Mouse (Mus musculus) myocyte (in vitro differentiated cells): ENCODE data around the gene Plekhg2. TPM values are rescaled to one million over a fixed set of nuclear protein-coding genes. Genes with fewer than 3 reads are reported as not detected.

Source experiments
- H3K27me3 ChIP-seq: one replicate; pipeline ENCODE4 v1.6.1; 2011; ENCODE audit not compliant: control insufficient read depth, insufficient read depth, insufficient read length
- H3K36me3 ChIP-seq: one replicate; pipeline ENCODE4 v1.6.1; 2011; ENCODE audit not compliant: control insufficient read depth, insufficient read depth
- H3K4me2 ChIP-seq: one replicate; pipeline ENCODE4 v1.6.1; 2011; ENCODE audit warnings: low read depth, control low read depth
- H3K4me3 ChIP-seq: one replicate; pipeline ENCODE4 v1.5.1; 2011; ENCODE audit warnings: mild to moderate bottlenecking, control low read depth, moderate library complexity
- H3K79me2 ChIP-seq: one replicate; pipeline ENCODE4 v1.6.1; 2011; ENCODE audit not compliant: control insufficient read depth, insufficient read depth
- H3ac ChIP-seq: one replicate; pipeline ENCODE4 v1.6.1; 2011; ENCODE audit not compliant: control insufficient read depth, insufficient read length
- CEBPB ChIP-seq: IDR thresholded peaks from 2 replicates; pipeline ENCODE4 v1.6.1; 2011; ENCODE audit warnings: mild to moderate bottlenecking, moderate library complexity; ENCODE audit not compliant: poor library complexity, insufficient read depth, severe bottlenecking
- E2F4 ChIP-seq: IDR thresholded peaks from one replicate; pipeline ENCODE4 v1.6.1; 2011; ENCODE audit warnings: mild to moderate bottlenecking, control low read depth, moderate library complexity; ENCODE audit not compliant: insufficient read depth
- MAX ChIP-seq: IDR thresholded peaks from one replicate; pipeline ENCODE4 v1.6.1; 2011; ENCODE audit warnings: low read depth, mild to moderate bottlenecking, control low read depth
- MYOD1 ChIP-seq, 3 experiments: IDR thresholded peaks; one replicate each; pipeline ENCODE4 v1.6.1; 2011; ENCODE audit warnings: control low read depth in 2 of 3, low read depth in 2 of 3, mild to moderate bottlenecking in 2 of 3, moderate library complexity in 1 of 3; ENCODE audit not compliant: insufficient read length in 2 of 3, control insufficient read depth in 1 of 3
- MYOG ChIP-seq, 3 experiments: IDR thresholded peaks; one replicate each; pipeline ENCODE4 v1.6.1; 2011; ENCODE audit warnings: control low read depth in 2 of 3, low read depth in 2 of 3, mild to moderate bottlenecking in 2 of 3; ENCODE audit not compliant: insufficient read length in 2 of 3, control insufficient read depth in 1 of 3, insufficient read depth in 1 of 3
- POLR2A ChIP-seq: IDR thresholded peaks from one replicate; pipeline ENCODE4 v1.6.1; 2011; ENCODE audit warnings: low read depth, mild to moderate bottlenecking, control low read depth, moderate library complexity; ENCODE audit not compliant: insufficient read length
- POLR2AphosphoS2 ChIP-seq: IDR thresholded peaks from one replicate; pipeline ENCODE4 v1.6.1; 2011; ENCODE audit warnings: low read depth, control low read depth; ENCODE audit not compliant: insufficient read length
- REST ChIP-seq: IDR thresholded peaks from one replicate; pipeline ENCODE4 v1.6.1; 2011; ENCODE audit warnings: mild to moderate bottlenecking, control low read depth, moderate library complexity; ENCODE audit not compliant: insufficient read depth, insufficient read length
- SRF ChIP-seq: IDR thresholded peaks from one replicate; pipeline ENCODE4 v1.6.1; 2011; ENCODE audit warnings: low read depth; ENCODE audit not compliant: control insufficient read depth, insufficient read length
- TCF12 ChIP-seq: IDR thresholded peaks from one replicate; pipeline ENCODE4 v1.6.1; 2011; ENCODE audit warnings: mild to moderate bottlenecking, control low read depth; ENCODE audit not compliant: poor library complexity, insufficient read depth, severe bottlenecking
- TCF3 ChIP-seq: IDR thresholded peaks from one replicate; pipeline ENCODE4 v1.6.1; 2011; ENCODE audit warnings: low read depth, control low read depth; ENCODE audit not compliant: insufficient read length
- USF1 ChIP-seq: IDR thresholded peaks from one replicate; pipeline ENCODE4 v1.6.1; 2011; ENCODE audit warnings: low read depth, mild to moderate bottlenecking, control low read depth, moderate library complexity
- polyA plus RNA-seq: library from polyadenylated mRNA; unstranded; fragments of >200 nt; fragmentation: generic; extraction: Trizol; gene quantifications from one replicate; pipeline ENCODE4 v1.2.1, GENCODE M21; 2012; ENCODE audit warnings: missing spikeins

The Plekhg2 gene
- polyA plus RNA-seq, 1 experiment = 15.8 TPM

GRCm38 (mm10) chr7:28412826-28413225 lies 40.4 kb upstream of the Plekhg2 start:
- Histone ChIP-seq H3K4me3 (no peak overlapping the region), H3K4me2 (no peak overlapping the region), H3K79me2 (no peaks in the 10 kb centered on the region), H3K27me3 (no peaks in the 10 kb centered on the region), H3ac (no peak overlapping the region), H3K36me3 (peaks cover 34% of the 10 kb centered on the region)
- TF ChIP-seq POLR2A (no peak), TCF3 (no peak), E2F4 (no peak), MAX (no peak), CEBPB (no peak), MYOD1 (IDR thresholded peaks at IDR 0.05; ENCODE audit: control insufficient read depth in 1 of 3, insufficient read length in 2 of 3, low read depth in 2 of 3) (no peak)

DNA sequence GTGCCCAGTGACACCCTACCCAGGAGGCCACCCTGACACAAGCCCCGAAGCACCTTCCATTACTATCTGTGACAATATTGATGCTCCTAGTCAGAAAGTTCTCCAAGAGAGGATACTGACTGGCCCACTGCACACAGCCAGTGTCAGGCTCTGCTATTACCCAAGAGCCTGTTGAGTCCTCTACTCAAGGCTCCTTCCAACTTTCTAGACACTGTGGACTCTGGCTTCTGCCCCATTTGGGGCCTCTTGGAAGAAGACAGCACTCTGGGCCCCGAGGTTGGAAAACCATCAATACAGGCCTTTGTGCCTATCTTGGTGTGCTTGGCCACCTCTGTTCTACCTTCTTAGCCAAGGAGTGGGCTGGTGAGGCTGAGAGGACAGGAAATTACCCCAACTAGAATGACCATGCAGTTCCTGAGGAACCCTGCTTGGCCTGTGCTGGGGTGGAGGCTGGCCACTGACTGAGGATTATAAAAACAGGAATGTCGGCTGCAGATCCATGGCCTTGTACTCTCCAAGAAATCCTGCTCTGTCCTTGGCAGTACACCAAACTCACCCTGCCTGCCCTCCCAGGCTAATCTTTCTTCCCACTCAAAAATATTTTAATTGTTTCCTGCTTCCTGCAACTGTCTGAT lies 38.6 kb upstream of the Plekhg2 start:
- no peak overlapping the region for H3K4me2 ChIP-seq
- no peak for TF ChIP-seq MAX
- no peak for TF ChIP-seq TCF3
- TF ChIP-seq CEBPB = no peak
- TF ChIP-seq MYOD1 (IDR thresholded peaks at IDR 0.05; ENCODE audit: control insufficient read depth in 1 of 3, insufficient read length in 2 of 3, low read depth in 2 of 3) = no peak
- TF ChIP-seq POLR2AphosphoS2 = no peak
- no peak for TF ChIP-seq USF1
- TF ChIP-seq MYOG (IDR thresholded peaks at IDR 0.05; ENCODE audit: control insufficient read depth in 1 of 3, insufficient read depth in 1 of 3, insufficient read length in 2 of 3, low read depth in 2 of 3) = no peak
- no peak for TF ChIP-seq REST
- no peak for TF ChIP-seq POLR2A
- H3K36me3 ChIP-seq = peaks cover 35% of the 10 kb centered on the region
- no peaks in the 10 kb centered on the region for H3K27me3 ChIP-seq
- no peaks in the 10 kb centered on the region for H3K79me2 ChIP-seq
- no peak overlapping the region for H3K4me3 ChIP-seq
- no peak overlapping the region for H3ac ChIP-seq

- Histone ChIP-seq H3K4me2 (no peak overlapping the region), H3K79me2 (no peaks in the 10 kb centered on the region), H3K27me3 (no peaks in the 10 kb centered on the region), H3K36me3 (peaks cover 30% of the 10 kb centered on the region), H3K4me3 (no peak overlapping the region), H3ac (no peak overlapping the region)
- no peak for TF ChIP-seq CEBPB
- no peak for TF ChIP-seq MYOD1 (IDR thresholded peaks at IDR 0.05; ENCODE audit: control insufficient read depth in 1 of 3, insufficient read length in 2 of 3, low read depth in 2 of 3)
- TF ChIP-seq REST = no peak
- no peak for TF ChIP-seq E2F4
- TF ChIP-seq TCF3 = no peak
- TF ChIP-seq MAX = no peak
- TF ChIP-seq SRF = no peak
- TF ChIP-seq USF1 = no peak
- no peak for TF ChIP-seq POLR2A
- no peak for TF ChIP-seq POLR2AphosphoS2
- TF ChIP-seq TCF12 = no peak
- TF ChIP-seq MYOG (IDR thresholded peaks at IDR 0.05; ENCODE audit: control insufficient read depth in 1 of 3, insufficient read depth in 1 of 3, insufficient read length in 2 of 3, low read depth in 2 of 3) = no peak
Observed at GRCm38 (mm10) chr7:28401942-28402341, 29.5 kb upstream of the Plekhg2 start.

DNA sequence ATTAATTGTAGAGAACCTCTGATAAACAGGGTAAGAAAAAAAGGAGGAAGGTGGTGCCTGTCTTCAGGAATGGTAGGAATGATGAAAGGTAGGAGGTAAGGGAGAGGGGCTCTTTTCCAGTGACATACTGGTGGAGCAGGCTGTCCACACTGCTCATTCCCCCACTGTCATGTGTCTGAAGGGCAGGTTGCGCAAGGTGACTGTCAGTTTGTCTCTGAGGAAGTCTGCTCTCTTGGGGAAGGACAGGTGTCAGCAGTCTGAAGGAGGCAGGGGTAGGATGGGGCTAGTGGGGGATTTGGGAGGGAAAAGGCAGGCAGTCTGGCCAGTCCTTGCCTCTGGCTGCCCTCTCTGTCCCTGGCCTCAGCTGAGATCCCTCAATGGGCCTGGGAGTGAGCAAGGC lies 28.6 kb upstream of the Plekhg2 start:
- H3K27me3 ChIP-seq = no peaks in the 10 kb centered on the region
- no peaks in the 10 kb centered on the region for H3K79me2 ChIP-seq
- H3K4me2 ChIP-seq = no peak overlapping the region
- TF ChIP-seq MYOG (IDR thresholded peaks at IDR 0.05; ENCODE audit: control insufficient read depth in 1 of 3, insufficient read depth in 1 of 3, insufficient read length in 2 of 3, low read depth in 2 of 3) (no peak), POLR2AphosphoS2 (peak; percentile 12), POLR2A (no peak), REST (no peak), MAX (no peak)
- no peak overlapping the region for H3ac ChIP-seq
- H3K4me3 ChIP-seq = no peak overlapping the region
- H3K36me3 ChIP-seq = peaks cover 27% of the 10 kb centered on the region

DNA sequence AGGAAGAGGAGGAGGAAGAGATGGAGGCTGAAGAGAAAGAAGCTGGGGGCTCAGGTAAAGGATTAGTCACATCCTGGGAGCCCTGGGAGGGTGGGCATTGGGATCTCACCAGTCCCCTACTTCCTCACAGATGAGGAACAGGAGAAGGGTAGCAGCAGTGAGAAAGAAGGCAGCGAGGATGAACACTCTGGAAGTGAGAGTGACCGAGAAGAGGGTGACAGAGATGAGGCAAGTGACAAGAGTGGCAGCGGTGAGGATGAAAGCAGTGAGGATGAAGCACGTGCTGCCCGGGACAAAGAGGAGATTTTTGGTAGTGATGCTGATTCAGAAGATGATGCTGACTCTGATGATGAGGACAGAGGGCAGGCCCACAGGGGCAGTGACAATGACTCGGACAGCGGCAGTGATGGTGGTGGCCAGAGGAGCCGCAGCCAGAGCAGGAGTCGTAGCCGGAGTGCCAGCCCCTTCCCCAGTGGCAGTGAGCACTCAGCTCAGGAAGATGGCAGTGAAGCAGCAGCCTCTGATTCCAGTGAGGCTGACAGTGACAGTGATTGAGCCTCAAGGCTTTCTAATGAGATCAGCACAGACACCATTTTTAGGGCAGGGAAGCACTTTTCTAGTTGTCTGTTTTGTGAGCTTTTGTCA lies 26.4 kb upstream of the Plekhg2 start:
- Histone ChIP-seq H3K79me2 (peaks cover under 1% of the 10 kb centered on the region), H3K4me2 (no peak overlapping the region), H3K36me3 (peaks cover 22% of the 10 kb centered on the region), H3K4me3 (no peak overlapping the region), H3K27me3 (no peaks in the 10 kb centered on the region), H3ac (no peak overlapping the region)
- TF ChIP-seq REST = no peak
- peak; percentile 36 for TF ChIP-seq POLR2AphosphoS2
